Mouse (Mus musculus): ENCODE results near the gene Bmpr1a. TPM values are rescaled to one million over a fixed set of nuclear protein-coding genes. Genes with fewer than 3 reads are reported as not detected.
A peak's percentile ranks its signal among the peaks of the same experiment; 100 is the strongest.

The Bmpr1a gene
- total and polyA plus RNA-seq, 2 experiments from 2014 or later, result 15.9 to 54.8 TPM

GRCm38 (mm10) chr14:34378560-34379331 is 124.4 kb downstream of the Bmpr1a start:
- H3K9ac ChIP-seq, result no peak overlapping the region
- no peak overlapping the region for H3K4me2 ChIP-seq (ENCODE audit: low read depth)
- no peaks in the 10 kb centered on the region for H3K4me1 ChIP-seq (ENCODE audit: insufficient read depth)
- no peaks in the 10 kb centered on the region for H3K36me3 ChIP-seq (ENCODE audit: insufficient read depth)
- WGBS, result 40% methylated on average over 11 of the region's 11 CpGs
- TF ChIP-seq CTCF (IDR thresholded peaks at IDR 0.05; ENCODE audit: low read depth), result no peak
- H3K27ac ChIP-seq (ENCODE audit: low read depth, low read length), result 0 out of 2 replicates have a peak overlapping the region, but pooled peaks have one; percentile 40
- DNase-seq (no peak), ATAC-seq (peak; percentile 77)
- H3K9me3 ChIP-seq (ENCODE audit: low read length), result no peaks in the 10 kb centered on the region
- no peaks in the 10 kb centered on the region for H3K27me3 ChIP-seq (ENCODE audit: insufficient read depth, low read length)
- H3K4me3 ChIP-seq (ENCODE audit: low read depth, low read length), result no peak overlapping the region

- no peaks in the 10 kb centered on the region for H3K4me1 ChIP-seq (ENCODE audit: insufficient read depth)
- H3K9ac ChIP-seq, result no peak overlapping the region
- no peak overlapping the region for H3K4me2 ChIP-seq (ENCODE audit: low read depth)
- H3K4me3 ChIP-seq (ENCODE audit: low read depth, low read length), result no peak overlapping the region
- 88% methylated on average over 4 of the region's 4 CpGs for WGBS
- DNase-seq (no peak), ATAC-seq (no peak)
- no peaks in the 10 kb centered on the region for H3K9me3 ChIP-seq (ENCODE audit: low read length)
- H3K27me3 ChIP-seq (ENCODE audit: insufficient read depth, low read length), result no peaks in the 10 kb centered on the region
- no peak for TF ChIP-seq CTCF (IDR thresholded peaks at IDR 0.05; ENCODE audit: low read depth)
- H3K27ac ChIP-seq (ENCODE audit: low read depth, low read length), result no peak overlapping the region
- H3K36me3 ChIP-seq (ENCODE audit: insufficient read depth), result no peaks in the 10 kb centered on the region
Observed at GRCm38 (mm10) chr14:34377121-34377520, 126.0 kb downstream of the Bmpr1a start.

DNA sequence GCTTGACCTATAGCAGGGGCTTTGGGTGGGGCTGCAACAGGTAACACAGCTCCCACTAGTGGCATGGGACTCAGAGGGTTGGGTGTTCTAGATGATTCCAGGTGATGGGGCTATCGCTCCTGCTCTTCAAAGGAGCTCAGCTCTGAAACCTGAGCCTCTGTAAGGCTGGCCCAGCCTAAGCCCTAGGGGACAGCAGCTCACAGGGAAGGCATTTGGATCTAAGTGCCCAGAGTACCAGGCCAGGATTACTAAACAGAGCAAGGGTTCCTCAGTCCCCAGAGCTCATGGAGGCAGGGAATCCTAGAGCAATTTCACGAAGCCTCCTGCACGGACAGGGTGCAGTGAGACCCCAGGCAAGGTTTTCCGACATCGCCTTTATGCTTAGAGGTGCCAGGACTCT is 127.2 kb downstream of the Bmpr1a start:
- no peak overlapping the region for H3K4me3 ChIP-seq (ENCODE audit: low read depth, low read length)
- H3K9me3 ChIP-seq (ENCODE audit: low read length), result no peaks in the 10 kb centered on the region
- WGBS, result 85% methylated on average over 5 of the region's 5 CpGs
- H3K9ac ChIP-seq, result no peak overlapping the region
- no peak overlapping the region for H3K27ac ChIP-seq (ENCODE audit: low read depth, low read length)
- TF ChIP-seq CTCF (IDR thresholded peaks at IDR 0.05; ENCODE audit: low read depth), result no peak
- H3K36me3 ChIP-seq (ENCODE audit: insufficient read depth), result no peaks in the 10 kb centered on the region
- DNase-seq (no peak), ATAC-seq (no peak)
- no peak overlapping the region for H3K4me2 ChIP-seq (ENCODE audit: low read depth)
- H3K4me1 ChIP-seq (ENCODE audit: insufficient read depth), result no peaks in the 10 kb centered on the region
- H3K27me3 ChIP-seq (ENCODE audit: insufficient read depth, low read length), result no peaks in the 10 kb centered on the region

- 83% methylated on average over 13 of the region's 13 CpGs for WGBS
- DNase-seq, result no peak
- no peak within 1 kb of the TSS for H3K27ac ChIP-seq (ENCODE audit: low read depth, low read length)
- no peak for ATAC-seq
- TF ChIP-seq CTCF (IDR thresholded peaks at IDR 0.05; ENCODE audit: low read depth), result no peak
- no peaks in the 10 kb centered on the region for H3K36me3 ChIP-seq (ENCODE audit: insufficient read depth)
- H3K4me2 ChIP-seq (ENCODE audit: low read depth), result no peak within 1 kb of the TSS
- no peaks in the 10 kb centered on the region for H3K27me3 ChIP-seq (ENCODE audit: insufficient read depth, low read length)
- no peak within 1 kb of the TSS for H3K4me3 ChIP-seq (ENCODE audit: low read depth, low read length)
- H3K9me3 ChIP-seq (ENCODE audit: low read length), result no peaks in the 10 kb centered on the region
- H3K4me1 ChIP-seq (ENCODE audit: insufficient read depth), result no peaks in the 10 kb centered on the region
- H3K9ac ChIP-seq, result no peak within 1 kb of the TSS
Observed at GRCm38 (mm10) chr14:34375415-34375904, 127.7 kb downstream of the Bmpr1a start, which contains the start of gene Mmrn2. Mmrn2 (plus strand) TSS chr14:34375465.

- no peak within 1 kb of the TSS for H3K9ac ChIP-seq
- ATAC-seq, result no peak
- TF ChIP-seq CTCF (IDR thresholded peaks at IDR 0.05; ENCODE audit: low read depth), result no peak
- no peaks in the 10 kb centered on the region for H3K36me3 ChIP-seq (ENCODE audit: insufficient read depth)
- H3K9me3 ChIP-seq (ENCODE audit: low read length), result no peaks in the 10 kb centered on the region
- no peak within 1 kb of the TSS for H3K27ac ChIP-seq (ENCODE audit: low read depth, low read length)
- H3K4me2 ChIP-seq (ENCODE audit: low read depth), result no peak within 1 kb of the TSS
- H3K27me3 ChIP-seq (ENCODE audit: insufficient read depth, low read length), result no peaks in the 10 kb centered on the region
- no peaks in the 10 kb centered on the region for H3K4me1 ChIP-seq (ENCODE audit: insufficient read depth)
- no peak within 1 kb of the TSS for H3K4me3 ChIP-seq (ENCODE audit: low read depth, low read length)
- no peak for DNase-seq
- WGBS, result 70% methylated on average over 10 of the region's 10 CpGs
Observed at GRCm38 (mm10) chr14:34374577-34374976, 128.6 kb downstream of the Bmpr1a start, which contains the start of gene Sncg. Sncg (minus strand) TSS chr14:34374789.

GRCm38 (mm10) chr14:34373581-34373980 is 129.6 kb downstream of the Bmpr1a start:
- H3K27ac ChIP-seq (ENCODE audit: low read depth, low read length), result no peak overlapping the region
- no peak overlapping the region for H3K4me3 ChIP-seq (ENCODE audit: low read depth, low read length)
- no peak for ATAC-seq
- 86% methylated on average over 6 of the region's 6 CpGs for WGBS
- H3K9me3 ChIP-seq (ENCODE audit: low read length), result no peaks in the 10 kb centered on the region
- no peaks in the 10 kb centered on the region for H3K36me3 ChIP-seq (ENCODE audit: insufficient read depth)
- H3K27me3 ChIP-seq (ENCODE audit: insufficient read depth, low read length), result no peaks in the 10 kb centered on the region
- no peaks in the 10 kb centered on the region for H3K4me1 ChIP-seq (ENCODE audit: insufficient read depth)
- no peak for TF ChIP-seq CTCF (IDR thresholded peaks at IDR 0.05; ENCODE audit: low read depth)
- DNase-seq, result no peak
- no peak overlapping the region for H3K9ac ChIP-seq
- no peak overlapping the region for H3K4me2 ChIP-seq (ENCODE audit: low read depth)

DNA sequence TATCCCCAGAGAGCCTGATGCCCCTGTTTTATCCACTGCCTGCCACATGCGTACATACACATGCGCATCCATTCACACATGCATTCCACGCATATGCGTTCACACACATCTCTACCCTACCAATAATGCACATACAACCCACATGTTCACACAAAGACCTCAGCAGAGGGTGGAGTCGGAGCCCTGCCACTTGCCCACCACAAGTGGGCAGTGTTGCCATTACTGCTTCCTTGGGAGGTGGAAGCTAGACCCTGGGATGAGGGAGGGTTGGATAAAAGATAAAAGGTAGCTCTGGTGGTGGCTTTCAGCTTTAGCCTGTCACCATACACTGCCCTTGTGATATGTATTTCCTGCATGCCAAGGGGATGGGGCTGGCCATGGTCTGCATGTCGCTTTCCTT is 130.5 kb downstream of the Bmpr1a start:
- Histone ChIP-seq H3K4me3 (ENCODE audit: low read depth, low read length) (no peak overlapping the region), H3K27ac (ENCODE audit: low read depth, low read length) (no peak overlapping the region), H3K9ac (no peak overlapping the region), H3K9me3 (ENCODE audit: low read length) (no peaks in the 10 kb centered on the region), H3K36me3 (ENCODE audit: insufficient read depth) (no peaks in the 10 kb centered on the region), H3K27me3 (ENCODE audit: insufficient read depth, low read length) (no peaks in the 10 kb centered on the region), H3K4me1 (ENCODE audit: insufficient read depth) (no peaks in the 10 kb centered on the region), H3K4me2 (ENCODE audit: low read depth) (no peak overlapping the region)
- TF ChIP-seq CTCF (IDR thresholded peaks at IDR 0.05; ENCODE audit: low read depth), result peak; percentile 68
- WGBS, result 80% methylated on average over 6 of the region's 6 CpGs
- ATAC-seq (peak; percentile 70), DNase-seq (no peak)
